Mouse (Mus musculus) bone marrow macrophage, adult 2 months (primary cell): Measurements from ENCODE around the gene Calm5.
"Not testable (repeated sequence)": the region's sequence is repeated elsewhere in the genome, so short reads cannot be mapped to it uniquely, and the experiment has no call there.

Experiments
- CTCF ChIP-seq: IDR thresholded peaks from 2 replicates; pipeline ENCODE4 v1.5.1; 2012; ENCODE audit warnings: low read depth, mild to moderate bottlenecking, low read length, moderate library complexity
- POLR2A ChIP-seq: IDR thresholded peaks from 2 replicates; pipeline ENCODE4 v1.6.1; 2012; ENCODE audit warnings: mild to moderate bottlenecking, low read depth, low read length, borderline replicate concordance

- TF ChIP-seq CTCF, POLR2A: not testable (repeated sequence)
Measured at GRCm38 (mm10) chr13:3837312-3837807, 16.6 kb upstream of the Calm5 start, which contains the start of gene Calm4.
